Mouse (Mus musculus) urinary bladder, postnatal 10 days (tissue): ENCODE results near the gene Tmem179.
A peak's percentile ranks its signal among the peaks of the same experiment; 100 is the strongest.

ENCODE experiments used
- DNase-seq: peaks from one replicate; pipeline ENCODE4 v3.0.0; 2022; ENCODE audit warnings: low spot score

The Tmem179 gene

DNA sequence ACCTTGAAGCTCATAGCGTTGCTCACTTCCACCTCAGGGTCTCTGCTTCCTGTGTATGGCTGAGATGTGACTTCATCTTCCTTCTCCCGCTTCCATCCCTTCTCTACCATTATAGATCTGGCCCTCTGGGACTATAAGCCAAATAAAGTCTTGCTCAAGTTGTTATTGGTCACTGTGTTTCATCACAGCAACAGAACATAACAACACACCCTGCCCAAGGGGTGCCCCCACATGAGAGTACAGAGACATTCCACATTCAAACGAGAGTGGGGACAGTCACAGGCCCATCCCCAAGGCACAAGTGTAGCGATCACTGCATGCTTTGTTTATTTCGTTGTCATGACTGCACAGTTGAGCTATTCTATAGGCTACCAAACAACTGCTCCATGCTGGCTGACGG, 20.7 kb upstream of the Tmem179 start:
- DNase-seq, result no peak

DNA sequence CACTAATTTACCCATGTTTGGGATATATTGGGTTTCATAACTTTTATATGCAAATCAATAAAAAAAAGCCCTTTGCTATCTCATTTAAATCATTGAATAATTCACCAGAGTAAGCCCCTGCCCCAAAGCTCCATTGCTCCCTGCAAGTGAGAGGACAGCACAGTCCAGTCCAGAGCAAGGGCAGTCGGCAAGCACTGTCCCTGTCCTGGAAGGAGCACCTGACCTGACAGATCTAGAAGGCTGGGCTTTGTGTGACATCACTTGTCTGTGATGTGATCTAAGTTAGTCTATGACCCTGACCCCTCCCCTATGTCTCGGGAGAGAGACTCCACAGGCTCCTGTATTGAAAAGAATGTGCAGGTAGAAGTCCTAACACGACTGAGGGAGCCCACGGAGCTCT, 17.2 kb upstream of the Tmem179 start:
- DNase-seq, result no peak

DNA sequence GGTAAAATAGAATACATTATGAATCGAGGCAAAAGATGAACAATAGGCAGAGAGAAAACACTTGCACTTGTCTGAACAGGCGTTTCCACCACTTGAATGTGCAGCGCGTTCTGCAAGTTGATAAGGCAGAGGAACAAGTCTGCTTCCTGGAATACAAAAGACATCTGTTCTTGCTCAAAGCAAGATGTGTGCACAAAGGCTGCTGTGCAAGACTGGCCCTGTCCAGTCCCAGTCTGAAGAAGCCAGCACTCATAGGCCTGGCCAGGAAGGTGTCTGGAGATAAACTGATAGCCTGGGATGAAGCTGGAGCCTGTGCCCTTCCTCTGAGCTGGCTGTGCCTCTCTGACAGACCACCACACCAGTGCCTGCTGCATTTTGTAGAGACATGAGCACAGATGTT, 1.6 kb upstream of the Tmem179 start:
- DNase-seq, result no peak

DNA sequence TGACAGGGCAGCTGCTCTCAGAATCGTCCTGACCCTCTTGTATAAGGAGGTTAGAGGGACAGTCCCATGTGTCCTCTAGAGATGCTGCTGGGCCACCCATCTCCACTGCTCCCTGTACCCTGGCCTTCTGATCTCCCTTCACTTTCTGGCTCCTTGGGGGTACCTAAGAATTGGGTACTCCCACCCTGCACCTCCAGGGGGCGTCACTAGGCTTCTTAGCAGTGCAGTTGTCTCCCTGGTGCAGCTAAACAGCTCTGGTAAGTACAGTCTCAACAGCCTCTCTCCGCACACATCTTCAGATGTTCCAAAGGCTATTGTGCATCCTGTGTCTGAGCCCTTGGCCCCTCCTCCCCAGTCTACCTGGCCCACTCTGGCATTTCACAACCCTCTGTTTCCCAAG, 1.6 kb downstream of the Tmem179 start:
- no peak for DNase-seq

DNA sequence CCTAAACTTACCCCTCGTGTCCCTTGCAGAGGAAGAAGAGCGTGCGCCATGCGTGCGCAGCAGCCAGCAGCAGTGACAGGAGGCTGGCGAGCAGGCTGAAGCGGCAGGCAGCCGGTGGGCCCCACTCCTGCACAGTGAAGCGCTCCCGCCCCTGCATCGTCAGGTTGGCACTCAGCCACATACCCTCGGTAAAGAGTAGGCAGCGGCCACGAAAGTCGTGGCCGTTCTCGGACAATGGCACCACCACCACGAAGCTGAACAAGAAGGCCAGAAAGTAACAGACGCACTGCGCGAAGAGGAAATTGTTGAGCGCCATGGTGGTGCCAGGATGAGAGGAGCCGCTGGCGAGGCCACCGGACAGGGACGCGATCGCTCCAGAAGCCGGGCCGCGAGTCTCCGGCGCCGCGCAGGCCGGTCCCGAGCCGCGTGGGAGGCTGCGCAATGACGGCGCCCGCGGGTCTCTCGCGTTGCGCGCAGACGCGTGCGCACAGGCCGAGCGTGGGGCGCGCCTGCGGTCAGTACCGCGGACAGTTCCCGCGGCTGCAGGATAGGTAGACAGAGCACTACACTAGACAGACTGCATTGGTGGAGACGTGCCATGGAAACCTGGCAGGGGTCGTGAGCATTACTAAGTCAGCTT, 5.7 kb downstream of the Tmem179 start:
- DNase-seq, result no peak

DNA sequence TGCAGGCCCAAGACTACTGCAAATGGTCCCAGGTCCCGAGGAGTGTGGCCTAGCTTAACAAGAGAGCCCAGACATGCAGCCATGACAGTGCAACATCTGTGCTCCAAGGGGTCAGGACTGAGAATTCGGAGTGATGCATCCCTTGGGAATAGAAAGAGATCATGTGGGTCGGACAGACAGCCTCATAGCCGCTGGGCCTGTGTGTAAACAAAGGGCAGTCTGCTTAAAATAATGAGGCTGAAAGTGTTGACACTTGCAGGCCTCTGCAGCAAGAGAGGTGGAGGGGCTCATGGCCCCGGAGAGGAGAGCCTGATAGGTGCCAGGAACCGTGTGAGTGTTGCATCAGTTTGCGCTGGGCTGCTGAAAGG, 6.2 kb downstream of the Tmem179 start:
- DNase-seq, result no peak

DNA sequence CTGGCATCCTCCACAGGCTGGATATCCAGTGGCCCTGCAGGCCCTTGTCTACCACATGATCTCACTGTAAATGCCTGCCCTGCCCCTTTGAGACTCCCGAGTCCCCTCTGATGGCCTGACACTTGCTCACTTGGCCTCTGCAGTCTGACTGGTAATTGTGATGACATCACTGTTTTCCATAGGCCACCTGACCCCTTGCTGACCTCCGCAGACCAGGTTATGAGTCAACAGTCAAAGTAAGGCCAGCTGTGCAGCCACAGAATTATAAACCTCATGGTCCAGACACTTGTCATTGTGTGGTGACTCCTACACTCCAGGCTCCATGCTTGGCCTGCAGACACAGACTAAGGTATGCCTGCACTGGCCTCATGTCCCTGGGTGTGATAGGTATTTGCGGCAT, 8.6 kb downstream of the Tmem179 start:
- no peak for DNase-seq

DNA sequence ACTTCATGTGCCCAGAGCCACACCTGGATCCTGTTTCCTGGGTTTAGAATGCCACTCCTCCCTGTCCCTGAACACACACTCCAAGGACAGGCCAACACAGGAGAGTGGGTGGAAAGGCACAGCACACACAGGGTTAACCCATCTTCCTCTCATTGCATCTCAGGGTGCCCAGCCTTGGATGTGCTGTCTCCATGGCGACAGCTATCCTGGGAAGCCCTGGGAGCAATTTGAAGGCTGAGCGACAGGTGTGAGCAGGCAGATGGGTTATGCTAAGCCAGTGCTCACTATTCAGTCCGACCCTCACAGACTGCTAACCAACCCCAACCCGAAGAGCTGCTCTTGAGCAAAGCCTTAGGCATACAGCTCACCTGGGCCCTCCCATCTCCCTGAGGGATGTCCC, 9.3 kb downstream of the Tmem179 start:
- no peak for DNase-seq

DNA sequence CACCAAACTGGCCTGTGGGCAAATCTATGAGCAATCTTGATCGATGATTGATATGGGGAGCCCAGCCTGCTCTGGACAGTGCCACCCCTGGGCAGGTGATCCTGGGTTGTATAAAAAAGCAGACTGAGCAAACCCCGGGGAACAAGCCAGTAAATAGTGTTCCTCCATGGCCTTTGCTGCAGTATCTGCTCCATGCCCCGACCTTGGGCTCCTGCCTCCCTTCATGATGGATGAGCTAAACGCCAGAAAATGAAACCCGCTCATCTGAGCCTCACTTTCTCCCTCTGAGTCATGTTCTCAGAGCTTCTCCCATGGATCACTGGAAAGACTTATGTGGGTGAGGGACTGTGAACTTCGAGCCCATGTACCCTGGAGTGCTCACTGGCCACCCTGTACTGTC, 10.3 kb downstream of the Tmem179 start:
- DNase-seq, result no peak

DNA sequence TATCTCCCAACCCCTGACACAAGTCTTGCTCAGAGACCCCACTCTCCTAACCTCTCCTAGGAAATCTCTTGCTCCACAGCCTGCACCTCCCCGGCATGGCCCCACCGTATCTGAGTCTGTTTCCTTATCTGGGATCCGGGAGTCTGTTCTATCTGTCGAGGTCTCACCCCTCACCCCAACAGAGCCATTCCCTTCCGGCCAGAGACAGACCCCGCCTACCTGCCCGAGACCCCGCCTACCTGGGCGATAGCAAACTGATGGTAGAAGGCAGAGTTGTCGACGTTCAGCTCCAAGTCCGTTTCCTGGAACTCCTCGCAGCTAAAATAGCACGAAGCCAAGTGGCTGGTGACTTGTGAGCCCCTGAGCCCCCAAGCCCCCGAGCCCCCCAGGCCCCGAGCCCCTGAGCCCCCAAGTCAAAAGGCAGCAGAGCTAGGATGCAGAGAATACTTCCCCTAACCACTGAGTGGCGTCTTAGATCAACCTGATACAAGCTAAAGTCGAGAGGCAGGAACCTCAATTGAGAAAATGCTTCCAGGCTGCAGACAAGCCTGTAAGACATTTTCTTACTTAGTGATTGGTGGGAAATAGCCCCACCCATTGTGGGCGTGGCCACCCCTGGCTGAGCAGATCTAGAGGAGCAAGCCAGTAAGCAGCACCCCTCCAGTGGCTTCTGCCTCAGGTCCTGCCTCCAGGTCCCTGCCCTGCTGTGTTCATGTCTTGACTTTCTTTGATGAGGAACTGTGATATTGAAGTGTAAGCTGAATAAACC, 13.4 kb downstream of the Tmem179 start:
- DNase-seq, result no peak

DNA sequence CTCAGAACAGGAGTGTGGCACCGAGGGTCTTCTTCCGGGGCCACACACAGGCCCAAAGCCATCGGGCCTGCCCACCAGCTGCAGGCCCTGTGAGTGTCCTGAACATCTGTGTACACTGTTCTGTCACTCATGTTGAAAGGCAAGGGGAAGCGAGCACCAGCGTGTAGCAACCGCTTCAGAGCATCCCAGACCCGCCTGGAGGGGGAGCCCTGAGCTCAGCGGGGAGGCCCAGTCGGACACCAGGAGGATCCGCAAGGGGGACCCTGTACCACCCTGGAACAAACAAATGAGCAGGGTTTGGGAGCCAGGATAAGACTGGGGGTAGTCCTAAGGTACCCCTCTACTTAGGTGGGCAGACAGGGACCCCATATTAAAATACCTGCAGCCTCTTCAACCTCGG, 17.9 kb downstream of the Tmem179 start:
- DNase-seq, result no peak

DNA sequence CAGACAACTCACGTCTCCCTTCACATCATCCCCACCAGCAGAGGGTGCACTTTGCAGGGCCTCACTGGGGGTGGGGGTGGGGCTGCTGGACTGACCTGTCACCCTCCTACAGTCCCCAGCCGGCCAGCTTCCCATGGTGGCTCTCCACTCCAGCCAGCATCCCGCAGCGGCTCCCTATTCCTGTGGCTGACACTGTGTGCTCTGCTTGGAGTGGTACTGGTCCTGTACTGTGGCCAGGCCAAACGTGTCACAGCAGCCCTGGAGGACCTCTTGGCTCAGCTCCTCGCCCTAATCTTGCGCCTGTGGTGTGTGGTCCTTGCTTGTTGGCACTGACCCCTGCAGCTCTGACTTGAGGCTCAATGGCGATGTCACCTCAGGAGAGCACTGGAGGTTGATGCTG, 18.8 kb downstream of the Tmem179 start:
- no peak for DNase-seq

DNA sequence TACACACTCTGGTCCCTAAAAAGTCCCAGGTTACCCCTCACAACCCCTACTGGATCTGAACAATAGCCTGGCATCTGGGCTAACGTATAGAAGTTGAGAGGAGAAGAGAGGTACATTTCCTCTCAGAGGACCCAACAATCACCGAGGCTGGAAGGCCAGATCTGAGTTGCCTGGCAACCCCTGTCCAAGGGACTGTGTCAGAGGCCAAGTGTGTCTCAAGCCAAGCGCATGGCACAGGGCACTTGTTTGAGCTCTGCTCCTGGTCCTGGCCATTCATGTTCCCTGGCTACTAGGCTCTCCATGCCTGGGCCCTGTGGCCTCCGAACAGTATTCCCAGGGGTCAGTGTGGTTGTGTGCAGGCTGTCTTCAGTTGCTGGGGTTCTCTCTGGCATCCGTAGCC, 20.4 kb downstream of the Tmem179 start:
- no peak for DNase-seq

DNA sequence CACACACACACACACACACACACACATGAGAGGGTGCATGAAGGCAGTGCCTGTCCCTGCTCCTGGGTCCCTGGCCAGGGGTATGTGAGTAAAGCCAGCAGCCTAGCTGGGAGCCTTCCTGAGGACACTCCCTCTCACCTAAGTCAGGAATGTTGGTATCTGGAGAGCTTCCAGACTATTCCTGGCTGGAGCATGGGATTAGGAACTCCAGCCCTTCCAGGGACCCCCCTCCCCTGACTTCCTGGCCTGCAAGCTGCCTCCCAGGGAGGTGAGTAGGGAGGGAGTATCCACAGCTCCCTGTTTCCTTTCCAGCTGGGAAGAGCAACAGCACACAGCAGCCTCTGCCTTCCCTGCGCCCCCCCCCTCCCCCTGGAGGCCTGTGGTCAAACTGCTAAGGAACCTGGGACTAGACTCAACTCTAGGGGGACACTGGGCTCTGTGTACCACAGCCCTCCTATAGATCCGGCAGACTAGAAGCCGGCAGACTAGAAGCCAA, 26.1 kb downstream of the Tmem179 start:
- DNase-seq, result no peak

DNA sequence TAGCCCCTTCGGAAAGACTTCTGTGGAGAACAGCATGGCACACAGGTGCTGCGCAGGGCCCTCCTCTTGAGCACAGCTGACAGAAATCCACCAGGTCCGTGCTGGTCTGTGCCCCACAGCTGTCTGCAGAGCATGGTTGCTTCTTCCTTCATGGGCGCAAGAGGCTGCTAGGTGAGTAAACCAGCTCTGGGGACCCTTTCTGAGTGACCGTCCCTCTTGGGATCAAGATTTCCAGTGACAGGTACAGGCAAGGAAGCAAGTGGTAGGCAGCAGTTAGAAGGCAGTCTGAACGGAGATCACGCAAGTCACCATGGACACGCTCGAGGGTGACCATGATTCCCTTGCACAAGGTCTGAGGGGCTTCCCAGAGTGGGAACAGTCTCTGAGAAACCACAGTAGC, 27.0 kb downstream of the Tmem179 start:
- DNase-seq, result no peak

DNA sequence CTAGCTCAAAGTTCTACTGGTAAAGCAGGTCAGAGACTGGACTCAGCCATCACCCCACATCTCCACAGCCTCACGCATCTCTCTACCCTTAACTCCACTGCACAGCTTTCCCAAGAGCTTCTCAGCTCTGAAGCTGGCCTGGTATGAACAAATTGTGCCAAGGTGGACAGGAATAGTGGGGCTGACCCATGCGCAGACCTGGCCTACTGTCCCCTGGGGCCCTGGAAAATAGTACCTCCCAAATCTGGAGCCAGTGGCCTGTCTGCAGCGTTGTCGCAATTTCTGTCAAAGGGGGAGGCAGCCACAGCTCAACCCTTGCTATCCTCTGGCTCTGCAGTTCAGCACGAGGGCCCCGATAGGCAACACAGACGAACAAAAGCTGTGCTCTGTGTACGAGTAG, 27.4 kb downstream of the Tmem179 start, which contains the start of gene A530016L24Rik:
Gene A530016L24Rik, plus strand, starts transcription at position 315 of the 400 bp plus-strand sequence.
- no peak for DNase-seq

DNA sequence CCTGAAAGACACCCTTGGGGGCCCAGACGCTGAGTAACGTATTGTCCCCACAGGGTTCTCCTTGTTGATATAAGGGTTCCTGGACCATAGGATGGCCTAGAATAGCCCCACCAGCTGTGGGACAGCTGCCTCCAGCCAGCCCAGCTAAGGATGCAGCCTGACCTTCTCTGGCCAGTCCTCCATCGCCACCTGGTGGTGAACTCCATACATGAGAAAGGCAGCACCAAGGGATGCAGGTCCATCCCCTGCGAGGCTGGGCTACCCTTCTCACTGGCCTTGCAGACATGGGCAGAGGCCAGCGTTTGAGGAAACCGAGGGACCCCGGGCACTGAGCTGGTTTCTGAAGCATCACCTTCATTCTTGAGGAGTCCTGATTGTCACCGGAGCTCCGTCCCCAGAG, 42.8 kb downstream of the Tmem179 start:
- DNase-seq, result peak; percentile 66

DNA sequence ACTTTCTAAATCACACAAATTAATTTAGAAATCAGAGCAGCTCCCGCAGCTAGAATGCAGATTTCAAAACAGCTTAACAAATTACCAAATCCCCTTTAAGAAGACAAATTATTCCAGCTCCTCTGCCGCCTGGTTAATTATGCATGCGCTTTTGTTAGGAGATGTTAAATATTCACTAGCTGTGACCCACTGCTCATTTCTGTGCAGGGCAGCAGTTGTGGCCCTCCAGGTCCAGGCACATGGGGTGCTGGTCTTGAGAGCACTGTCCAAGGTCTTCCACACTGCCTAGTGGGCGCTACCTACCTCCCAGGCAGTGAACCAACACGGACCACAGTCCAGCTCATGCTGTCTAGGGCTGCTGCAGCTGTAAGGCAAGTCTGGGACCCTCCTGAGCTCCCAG, 46.3 kb downstream of the Tmem179 start:
- DNase-seq, result no peak

DNA sequence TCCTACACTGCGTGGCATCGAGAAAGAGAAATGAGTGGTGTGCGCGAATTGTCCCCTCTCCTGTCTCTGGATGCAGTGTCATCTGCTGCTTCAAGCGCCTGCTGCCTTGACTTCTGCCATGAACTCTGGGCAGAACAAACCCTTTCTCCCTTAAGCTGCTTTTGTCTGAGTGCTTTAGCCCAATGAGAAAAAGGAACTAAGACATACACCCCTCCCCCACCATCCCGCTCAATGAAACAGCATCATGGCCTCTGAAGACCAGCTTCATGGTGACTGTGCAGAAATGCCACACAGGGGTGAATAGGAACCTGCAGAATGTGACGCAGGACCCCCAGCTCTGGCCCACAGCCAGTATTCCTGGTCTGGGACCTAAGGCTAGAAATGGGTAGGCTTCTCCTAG, 47.2 kb downstream of the Tmem179 start:
- DNase-seq, result no peak

DNA sequence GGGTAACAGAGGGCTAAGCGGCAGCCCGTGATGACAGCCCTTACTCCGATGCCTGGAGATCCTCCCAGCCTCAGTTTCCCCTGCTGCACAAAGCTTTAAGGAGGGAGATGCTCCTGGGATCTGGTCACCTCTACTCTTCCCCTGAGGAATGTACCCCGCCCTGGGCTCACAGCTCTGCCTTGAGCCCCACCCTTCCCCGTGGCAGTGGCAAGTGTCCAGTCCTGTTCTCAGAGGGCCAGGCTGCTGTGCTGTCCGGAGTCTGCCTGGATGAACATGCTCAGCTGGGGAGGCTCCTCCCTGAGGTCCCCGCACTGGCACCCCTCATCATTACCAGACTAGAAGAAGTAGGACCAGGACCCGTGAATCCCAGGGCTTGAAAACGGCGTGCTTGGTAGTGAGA, 49.2 kb downstream of the Tmem179 start:
- no peak for DNase-seq

DNA sequence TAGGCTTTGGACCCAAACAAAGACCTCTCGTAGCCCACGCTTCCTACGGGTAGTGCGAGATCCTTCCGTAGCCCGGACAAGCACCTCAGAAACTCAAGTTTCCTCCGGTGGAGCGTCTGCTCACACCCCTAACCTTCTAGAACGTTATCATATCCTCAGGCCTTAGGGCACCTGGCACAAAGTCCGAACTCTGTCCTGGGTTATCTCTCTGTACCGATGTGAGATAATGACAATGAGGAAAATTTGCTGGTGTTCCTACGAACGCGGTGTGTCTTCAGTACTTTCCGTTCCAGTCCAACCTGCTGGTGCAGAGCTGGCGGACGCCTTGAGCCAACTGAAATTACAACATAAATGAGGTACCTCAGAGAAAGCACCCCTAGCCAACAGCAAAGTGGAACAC, 50.6 kb downstream of the Tmem179 start:
- DNase-seq, result no peak

DNA sequence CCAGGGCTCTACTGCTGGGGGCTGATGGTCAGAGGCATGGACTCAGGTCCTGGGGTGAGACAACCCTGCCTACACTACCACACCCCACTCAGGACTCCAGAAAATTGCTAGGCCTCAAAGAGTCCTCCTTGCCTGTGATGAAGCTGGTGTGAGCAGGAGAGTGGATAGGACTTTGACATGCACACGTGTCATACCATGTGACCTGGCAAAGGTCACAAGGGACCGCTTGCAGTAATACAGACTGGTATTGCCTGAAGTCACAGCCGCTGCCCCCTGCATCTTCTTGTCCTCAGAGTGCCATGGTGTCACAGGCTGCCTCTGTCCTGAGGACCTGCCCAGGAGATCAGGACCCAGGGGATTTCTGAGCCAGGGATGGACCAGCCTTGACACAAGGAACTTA, 52.0 kb downstream of the Tmem179 start:
- DNase-seq, result no peak

DNA sequence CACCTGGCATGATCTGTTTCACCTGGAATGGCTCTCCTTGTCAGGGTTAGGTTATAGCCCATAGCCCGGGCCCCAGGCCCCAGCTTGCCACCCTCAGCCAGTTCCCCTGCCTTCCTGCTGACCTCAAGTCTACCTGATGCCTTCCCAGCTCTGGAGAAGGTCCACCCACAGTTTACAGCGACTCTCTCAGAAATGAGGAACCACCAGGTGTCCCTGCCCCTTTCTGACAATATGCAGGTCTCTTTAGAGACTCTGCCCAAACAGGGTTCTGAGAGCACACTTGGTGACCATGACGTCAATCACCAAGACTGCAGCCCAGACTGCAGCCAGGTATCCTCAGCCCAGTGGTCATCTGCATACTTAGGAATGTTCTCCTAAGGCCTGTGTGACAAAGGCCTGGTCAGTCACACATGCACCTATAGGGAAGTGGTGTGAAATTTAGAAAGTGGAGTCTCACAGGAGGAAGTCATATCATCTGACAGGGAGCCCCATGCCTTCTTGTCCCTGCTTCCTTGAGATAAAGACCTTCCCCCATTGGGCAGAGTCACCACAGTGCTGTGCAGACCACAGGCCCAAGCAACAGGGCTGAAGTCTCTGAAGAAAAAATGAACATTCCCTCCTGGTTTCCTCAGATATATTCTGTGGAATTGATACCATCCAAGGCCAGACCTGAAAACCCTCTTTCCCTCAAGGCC, 52.6 kb downstream of the Tmem179 start:
- DNase-seq, result no peak
